Mouse (Mus musculus) liver, postnatal 0 days (tissue): ENCODE measurements at regions not wholly inside any gene's neighbourhood (a gene's known extent, or its start where the extent isn't known, plus 50 kb on each side); places are given as distances from the start of the nearest gene placed in this dataset.

ENCODE experiments used
- CTCF ChIP-seq: sonication (generic); IDR thresholded peaks from 2 replicates; pipeline ENCODE4 v1.5.1; 2016; ENCODE audit warnings: antibody characterized with exemption, low read depth
- EP300 ChIP-seq: IDR thresholded peaks from 2 replicates; pipeline ENCODE4 v1.6.1; 2016; ENCODE audit warnings: antibody characterized with exemption, low read depth, mild to moderate bottlenecking

DNA sequence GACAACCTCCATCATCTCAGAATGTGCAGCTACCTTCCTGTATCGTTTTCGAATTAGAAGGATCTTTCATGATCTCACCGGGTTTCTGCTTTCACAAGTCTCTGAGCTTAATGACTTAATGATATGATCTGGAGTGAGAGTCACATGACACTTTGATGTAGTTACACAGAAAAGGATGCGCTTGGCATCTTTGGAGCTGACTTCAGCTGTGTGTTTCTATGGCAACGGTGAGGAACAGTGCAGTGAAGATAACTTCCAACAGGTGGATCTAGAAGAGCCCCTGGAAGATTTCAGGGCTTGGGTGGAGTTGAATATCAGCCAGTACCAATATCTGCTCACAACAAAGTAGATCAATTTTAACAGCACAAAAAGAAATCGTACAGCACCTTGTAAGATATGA, 449.1 kb upstream of the Adamts9 start:
- TF ChIP-seq CTCF (no peak), EP300 (no peak)
